Mouse (Mus musculus) limb, embryonic 15.5 days (tissue): ENCODE data around the gene Tead3. TPM values are rescaled to one million over a fixed set of nuclear protein-coding genes. Genes with fewer than 3 reads are reported as not detected.

Experiments used
- ATAC-seq: fragments of 200-750 bp; cut with Nextera tagmentation; 2 replicates; pipeline ENCODE4 v1.8.0; 2017; ENCODE audit warnings: low read depth, moderate TSS enrichment; ENCODE audit not compliant: insufficient number of reproducible peaks, low FRiP score, low TSS enrichment
- H3K27ac ChIP-seq: fragments of 300-500 bp; sonication (generic); 2 replicates; pipeline ENCODE4 v1.5.1; 2015; ENCODE audit warnings: moderate library complexity, mild to moderate bottlenecking, inconsistent platforms
- H3K27me3 ChIP-seq: fragments of 300-500 bp; sonication (generic); 2 replicates; pipeline ENCODE4 v1.6.1; 2015; ENCODE audit warnings: inconsistent platforms
- H3K36me3 ChIP-seq: fragments of 300-500 bp; sonication (generic); 2 replicates; pipeline ENCODE4 v1.6.1; 2015; ENCODE audit warnings: inconsistent platforms
- H3K4me1 ChIP-seq: fragments of 300-500 bp; sonication (generic); 2 replicates; pipeline ENCODE4 v1.6.1; 2015; ENCODE audit warnings: inconsistent platforms
- H3K4me2 ChIP-seq: fragments of 300-500 bp; sonication (generic); 2 replicates; pipeline ENCODE4 v1.6.1; 2015; ENCODE audit warnings: mild to moderate bottlenecking, inconsistent platforms
- H3K4me3 ChIP-seq: fragments of 300-500 bp; sonication (generic); 2 replicates; pipeline ENCODE4 v1.5.1; 2015; ENCODE audit warnings: mild to moderate bottlenecking, inconsistent platforms
- H3K9ac ChIP-seq: fragments of 300-500 bp; sonication (generic); 2 replicates; pipeline ENCODE4 v1.6.1; 2015; ENCODE audit warnings: inconsistent platforms
- H3K9me3 ChIP-seq: fragments of 300-500 bp; sonication (generic); 2 replicates; pipeline ENCODE4 v1.6.1; 2016; ENCODE audit warnings: inconsistent platforms
- WGBS: fragments of 180-500 bp; shearing (Covaris S2); methylation state at CpG from one replicate; pipeline ENCODE4 v1.1.7; 2015; 5-methylcytosine and 5-hydroxymethylcytosine counted together
- polyA plus RNA-seq: library from polyadenylated mRNA; unstranded; fragments of >200 nt; fragmentation: Nextera tagmentation; extraction: Ambion mirVana; gene quantifications from 2 replicates; pipeline ENCODE4 v1.2.1, GENCODE M21; 2015

Gene Tead3
- polyA plus RNA-seq, 1 experiment from 2014 or later = 16.2 TPM

DNA sequence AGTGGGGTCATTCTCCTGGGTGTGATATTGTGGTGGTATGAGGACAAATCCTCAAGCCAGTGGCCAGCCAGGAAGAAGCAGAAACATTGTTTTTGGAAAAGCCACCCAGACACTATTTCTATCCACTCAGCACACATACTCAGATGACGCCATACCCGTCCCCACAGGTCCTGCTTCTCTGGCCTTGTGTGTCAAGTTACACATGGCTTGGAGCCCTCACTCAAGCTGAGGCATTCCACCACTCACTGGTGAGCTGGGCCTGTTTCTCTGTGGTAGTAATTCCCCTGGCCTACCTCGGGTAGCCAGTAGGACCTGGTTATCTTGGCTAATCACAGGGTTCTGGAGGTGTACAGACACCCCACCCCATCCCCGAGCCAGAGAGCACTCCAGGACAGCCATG is 56.9 kb downstream of the Tead3 start:
- WGBS = 30% methylated on average over 4 of the region's 4 CpGs
- Histone ChIP-seq H3K4me2 (no peak overlapping the region), H3K4me3 (no peak overlapping the region), H3K4me1 (peaks cover 19% of the 10 kb centered on the region), H3K9ac (no peak overlapping the region), H3K27me3 (no peaks in the 10 kb centered on the region), H3K9me3 (no peaks in the 10 kb centered on the region), H3K27ac (peak overlapping the region; percentile 52), H3K36me3 (peaks cover 34% of the 10 kb centered on the region)
- ATAC-seq = no peak

DNA sequence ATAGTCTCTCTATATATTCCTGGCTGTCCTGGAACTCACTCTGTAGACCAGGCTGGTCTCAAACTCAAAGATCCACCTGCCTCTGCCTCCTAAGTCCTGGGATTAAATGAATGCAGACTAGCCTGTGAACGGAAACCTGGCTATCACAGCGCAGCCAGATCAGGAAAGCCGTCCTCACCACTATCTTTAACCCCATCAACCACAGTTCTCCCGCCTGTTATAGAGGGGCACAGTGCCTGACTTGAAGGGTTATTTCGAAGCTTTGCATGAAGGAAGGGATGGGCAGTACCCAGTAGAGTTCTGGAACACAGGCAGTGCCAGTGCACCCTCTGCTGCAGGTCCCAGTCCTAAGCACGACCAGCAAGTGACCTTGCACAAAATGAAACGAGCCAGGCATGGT is 59.3 kb downstream of the Tead3 start:
- no peak overlapping the region for H3K9ac ChIP-seq
- H3K27me3 ChIP-seq = no peaks in the 10 kb centered on the region
- no peak overlapping the region for H3K4me2 ChIP-seq
- 80% methylated on average over 7 of the region's 7 CpGs for WGBS
- no peak for ATAC-seq
- H3K9me3 ChIP-seq = no peaks in the 10 kb centered on the region
- peaks cover 28% of the 10 kb centered on the region for H3K4me1 ChIP-seq
- H3K27ac ChIP-seq = no peak overlapping the region
- no peak overlapping the region for H3K4me3 ChIP-seq
- H3K36me3 ChIP-seq = peaks cover 17% of the 10 kb centered on the region

DNA sequence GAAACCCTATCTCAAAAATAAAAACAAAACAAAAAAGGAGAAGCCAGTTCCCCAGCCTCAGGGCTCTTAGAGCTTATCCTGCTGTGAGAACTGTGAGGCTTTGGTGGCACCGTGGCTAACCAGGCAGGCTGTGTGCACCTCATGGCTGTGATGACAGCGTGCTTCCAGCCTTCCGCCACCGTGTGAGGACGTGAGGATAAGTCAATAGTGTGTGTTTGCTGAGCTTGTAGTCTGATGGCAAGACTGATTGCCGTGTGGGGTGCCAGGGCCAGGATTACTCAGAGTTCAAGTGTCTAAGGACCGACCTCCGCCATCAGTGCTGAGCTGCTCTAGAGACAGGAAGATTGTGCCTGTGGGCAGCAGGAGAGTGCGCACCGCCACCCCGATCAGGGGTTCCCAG is 59.9 kb downstream of the Tead3 start:
- H3K4me3 ChIP-seq = no peak overlapping the region
- WGBS = 82% methylated on average over 11 of the region's 11 CpGs
- peaks cover 15% of the 10 kb centered on the region for H3K36me3 ChIP-seq
- H3K4me1 ChIP-seq = peaks cover 35% of the 10 kb centered on the region
- no peak overlapping the region for H3K27ac ChIP-seq
- ATAC-seq = no peak
- no peak overlapping the region for H3K9ac ChIP-seq
- H3K9me3 ChIP-seq = no peaks in the 10 kb centered on the region
- H3K27me3 ChIP-seq = no peaks in the 10 kb centered on the region
- no peak overlapping the region for H3K4me2 ChIP-seq

DNA sequence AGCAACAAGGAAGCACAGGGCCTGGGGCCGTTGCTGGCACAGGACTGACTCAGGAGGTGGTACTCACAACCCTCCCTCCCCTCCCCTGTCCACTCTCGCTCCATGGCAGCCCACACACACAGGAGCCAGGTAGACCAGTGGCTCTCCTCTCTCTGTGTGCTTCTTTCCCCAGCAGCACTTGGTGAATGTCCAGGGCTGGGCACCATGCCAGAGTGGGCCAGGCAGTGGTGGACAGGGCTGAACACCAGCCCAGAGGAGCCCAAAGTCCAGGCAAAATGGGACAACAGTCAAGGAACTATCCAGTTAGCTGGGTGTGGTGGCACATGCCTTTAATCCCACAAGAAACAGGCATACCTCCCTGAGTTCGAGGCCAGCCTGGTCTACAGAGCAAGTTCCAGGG is 60.4 kb downstream of the Tead3 start:
- H3K9ac ChIP-seq = no peak overlapping the region
- H3K27ac ChIP-seq = no peak overlapping the region
- no peak for ATAC-seq
- peaks cover 15% of the 10 kb centered on the region for H3K36me3 ChIP-seq
- no peaks in the 10 kb centered on the region for H3K27me3 ChIP-seq
- H3K9me3 ChIP-seq = no peaks in the 10 kb centered on the region
- whole genome bisulfite sequencing = 65% methylated on average over 3 of the region's 3 CpGs
- H3K4me3 ChIP-seq = no peak overlapping the region
- no peak overlapping the region for H3K4me2 ChIP-seq
- peaks cover 38% of the 10 kb centered on the region for H3K4me1 ChIP-seq

DNA sequence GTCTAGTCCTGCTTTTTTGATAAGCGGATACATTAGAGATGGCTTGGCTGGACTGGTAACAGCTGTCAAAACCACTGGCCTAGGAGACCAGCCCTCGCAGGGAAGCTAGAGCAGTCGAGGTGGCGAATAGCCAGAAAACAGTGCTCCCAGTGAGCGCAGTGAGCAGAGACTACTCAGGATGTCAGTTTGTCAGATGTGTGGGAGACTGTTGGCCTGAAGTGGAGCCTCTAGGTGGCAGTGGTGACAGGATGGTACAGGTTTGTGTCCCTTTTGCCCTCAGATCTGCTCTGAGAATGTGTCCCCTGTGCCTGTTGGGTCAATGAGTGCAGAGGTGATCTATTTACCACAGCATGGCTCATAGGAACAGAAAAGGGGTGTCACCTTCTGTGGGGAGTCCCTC is 62.6 kb downstream of the Tead3 start:
- Histone ChIP-seq H3K9me3 (no peaks in the 10 kb centered on the region), H3K27me3 (no peaks in the 10 kb centered on the region), H3K4me2 (no peak overlapping the region), H3K4me1 (peaks cover 28% of the 10 kb centered on the region), H3K4me3 (no peak overlapping the region), H3K36me3 (peaks cover 10% of the 10 kb centered on the region; the same call in 1 of the 2 replicates), H3K27ac (no peak overlapping the region), H3K9ac (no peak overlapping the region)
- ATAC-seq = no peak
- 68% methylated on average over 5 of the region's 5 CpGs for whole genome bisulfite sequencing

DNA sequence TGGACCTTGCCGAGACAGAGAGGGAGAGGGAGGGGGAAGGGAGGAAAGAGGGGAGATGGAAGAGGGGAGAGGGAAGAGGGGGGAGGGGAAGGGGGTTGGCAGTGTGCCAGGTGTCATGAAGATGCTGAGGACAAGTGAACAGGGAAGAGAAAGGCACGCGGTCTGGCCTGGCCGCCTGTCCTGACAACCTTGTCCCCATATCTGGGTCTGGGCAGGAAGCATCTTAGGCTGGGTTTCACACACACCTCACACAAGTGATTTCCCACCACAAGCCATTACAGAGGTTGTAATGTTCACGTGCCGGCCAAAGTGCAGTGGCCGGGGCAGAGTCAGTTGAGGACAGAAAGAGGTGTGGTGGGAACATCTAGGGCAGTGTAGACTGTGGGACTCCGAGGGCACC is 63.0 kb downstream of the Tead3 start:
- H3K4me1 ChIP-seq = peaks cover 32% of the 10 kb centered on the region
- 70% methylated on average over 8 of the region's 8 CpGs for WGBS
- no peak overlapping the region for H3K4me2 ChIP-seq
- no peaks in the 10 kb centered on the region for H3K9me3 ChIP-seq
- H3K9ac ChIP-seq = no peak overlapping the region
- H3K27me3 ChIP-seq = no peaks in the 10 kb centered on the region
- H3K4me3 ChIP-seq = no peak overlapping the region
- ATAC-seq = no peak
- no peak overlapping the region for H3K27ac ChIP-seq
- H3K36me3 ChIP-seq = peaks cover 10% of the 10 kb centered on the region; the same call in 1 of the 2 replicates

DNA sequence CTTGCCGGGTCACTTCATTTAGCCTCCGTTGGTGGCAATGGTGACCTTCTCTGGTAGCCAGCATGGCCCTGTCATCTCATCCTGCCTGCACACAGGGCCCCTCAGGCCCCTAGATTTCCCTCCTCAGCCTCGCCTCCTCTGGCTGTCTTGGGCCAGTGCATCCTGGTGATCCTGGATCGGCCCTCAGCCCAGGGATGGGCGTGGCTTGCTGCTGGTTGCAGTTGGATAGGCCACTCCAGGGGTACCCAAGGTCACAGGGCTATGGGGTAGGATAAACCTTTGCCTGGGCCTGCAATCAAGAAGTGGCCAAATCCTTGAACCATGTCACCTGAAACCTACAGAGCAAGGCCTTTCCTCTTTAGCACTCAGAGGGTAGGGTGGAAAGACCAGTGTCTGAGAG is 63.7 kb downstream of the Tead3 start:
- no peak overlapping the region for H3K27ac ChIP-seq
- H3K36me3 ChIP-seq = peaks cover 5% of the 10 kb centered on the region; the same call in 1 of the 2 replicates
- no peak overlapping the region for H3K4me3 ChIP-seq
- H3K27me3 ChIP-seq = no peaks in the 10 kb centered on the region
- WGBS = 61% methylated on average over 5 of the region's 5 CpGs
- ATAC-seq = no peak
- no peak overlapping the region for H3K9ac ChIP-seq
- no peaks in the 10 kb centered on the region for H3K9me3 ChIP-seq
- H3K4me1 ChIP-seq = peaks cover 34% of the 10 kb centered on the region
- no peak overlapping the region for H3K4me2 ChIP-seq

DNA sequence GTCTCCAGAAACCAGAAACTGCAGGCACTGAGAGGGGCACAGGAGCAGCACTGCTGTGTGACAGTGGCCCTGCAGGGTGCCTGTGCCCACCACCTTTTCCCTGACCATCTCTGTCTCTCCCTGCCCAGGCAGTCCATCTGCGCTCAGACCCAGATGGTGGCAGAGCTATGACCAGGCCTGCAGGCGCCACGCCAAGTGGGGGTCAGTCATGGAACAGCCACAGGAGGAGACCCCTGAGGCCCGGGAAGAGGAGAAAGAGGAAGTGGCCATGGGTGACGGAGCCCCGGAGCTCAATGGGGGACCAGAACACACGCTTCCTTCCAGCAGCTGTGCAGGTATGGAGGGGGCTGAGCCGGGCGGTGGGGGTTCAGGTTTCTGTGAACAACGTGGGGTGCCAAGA is 64.5 kb downstream of the Tead3 start:
- Histone ChIP-seq H3K4me2 (no peak overlapping the region), H3K9ac (no peak overlapping the region), H3K4me1 (peaks cover 38% of the 10 kb centered on the region), H3K4me3 (no peak overlapping the region), H3K27ac (no peak overlapping the region), H3K27me3 (no peaks in the 10 kb centered on the region), H3K9me3 (no peaks in the 10 kb centered on the region), H3K36me3 (peaks cover 2% of the 10 kb centered on the region; the same call in 1 of the 2 replicates)
- no peak for ATAC-seq
- WGBS = 67% methylated on average over 10 of the region's 10 CpGs

DNA sequence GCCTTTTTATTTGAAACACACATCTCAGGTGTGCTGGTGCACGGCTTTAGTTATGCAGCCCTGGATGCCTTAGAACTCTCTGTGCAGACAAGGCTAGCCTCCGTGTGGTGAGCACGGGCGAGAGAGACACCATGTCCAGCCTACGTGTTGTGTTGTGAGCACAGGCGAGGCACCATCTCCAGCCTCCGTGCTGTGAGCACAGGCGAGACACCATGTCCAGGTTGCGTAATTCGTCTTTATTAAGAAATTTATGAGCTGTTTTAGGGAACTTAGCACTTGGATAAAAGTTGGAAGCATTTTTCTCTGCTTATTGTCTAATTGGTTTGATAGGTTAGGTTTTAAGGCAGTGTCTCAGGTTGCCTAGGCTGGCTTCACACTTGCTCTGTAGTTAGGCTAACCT is 67.4 kb downstream of the Tead3 start:
- no peaks in the 10 kb centered on the region for H3K27me3 ChIP-seq
- H3K9me3 ChIP-seq = no peaks in the 10 kb centered on the region
- H3K27ac ChIP-seq = no peak overlapping the region
- no peaks in the 10 kb centered on the region for H3K36me3 ChIP-seq
- no peak for ATAC-seq
- H3K4me3 ChIP-seq = no peak overlapping the region
- WGBS = 50% methylated on average over 10 of the region's 10 CpGs
- H3K9ac ChIP-seq = no peak overlapping the region
- no peak overlapping the region for H3K4me2 ChIP-seq
- H3K4me1 ChIP-seq = peaks cover 65% of the 10 kb centered on the region

DNA sequence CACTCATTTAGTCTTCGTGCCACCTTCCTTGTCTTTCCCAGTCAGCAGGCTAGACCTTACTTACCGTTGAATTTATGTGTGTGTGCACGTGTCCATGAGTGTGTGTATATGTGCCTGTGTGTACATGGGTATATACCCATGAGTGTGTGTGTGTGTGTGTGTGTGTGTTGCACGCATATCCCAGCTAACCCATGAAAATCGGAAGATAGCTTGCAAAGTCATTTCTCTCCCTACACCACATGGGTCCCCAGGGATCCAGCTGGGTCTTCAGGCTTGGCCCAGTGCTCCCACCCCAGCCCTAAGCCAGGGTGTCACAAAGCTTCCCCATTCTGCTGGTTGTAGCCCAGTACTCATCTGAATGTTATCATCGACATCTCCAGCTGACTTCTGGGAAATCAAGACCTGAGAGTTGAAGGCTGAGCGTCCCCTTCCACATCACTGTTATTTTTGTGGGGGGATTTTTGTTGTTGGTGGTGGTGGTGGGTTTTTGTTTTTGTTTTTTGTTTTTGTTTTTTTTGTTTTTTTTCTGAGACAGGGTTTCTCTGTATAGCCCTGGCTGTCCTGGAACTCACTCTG is 68.7 kb downstream of the Tead3 start:
- no peaks in the 10 kb centered on the region for H3K9me3 ChIP-seq

More for the DNA sequence above, 68.7 kb downstream of the Tead3 start:
- Histone ChIP-seq H3K4me3 (no peak overlapping the region), H3K9ac (no peak overlapping the region), H3K36me3 (no peaks in the 10 kb centered on the region), H3K27me3 (no peaks in the 10 kb centered on the region), H3K27ac (no peak overlapping the region), H3K4me2 (no peak overlapping the region), H3K4me1 (peaks cover 67% of the 10 kb centered on the region)
- no peak for ATAC-seq
- WGBS = 91% methylated on average over 7 of the region's 7 CpGs

Other genes with a start within 250 kb of the Tead3 start
- 4.2 and 6.9 TPM in 2 replicates for gene Scube3, start 208.7 kb downstream of the Tead3 start, polyA plus RNA-seq
- gene Zfp523, start 173.7 kb downstream of the Tead3 start, polyA plus RNA-seq = 30.9 and 33.6 TPM in 2 replicates
- 19.2 and 20.5 TPM in 2 replicates for gene Def6, start 143.0 kb downstream of the Tead3 start, polyA plus RNA-seq
- 3.4 and 3.6 TPM in 2 replicates for gene Ppard, start 118.1 kb downstream of the Tead3 start, polyA plus RNA-seq
- gene Fance, start 37.3 kb downstream of the Tead3 start, polyA plus RNA-seq = 30.6 and 33.9 TPM in 2 replicates
- 509 and 665 TPM in 2 replicates for gene Rpl10a, start 22.3 kb downstream of the Tead3 start, polyA plus RNA-seq
- 5.4 and 6.2 TPM in 2 replicates for gene Tulp1, start 14.4 kb upstream of the Tead3 start, polyA plus RNA-seq
- gene Fkbp5, start 166.7 kb upstream of the Tead3 start, polyA plus RNA-seq = 29.8 and 42.1 TPM in 2 replicates
- gene Armc12, start 180.0 kb upstream of the Tead3 start, polyA plus RNA-seq = not detected in 2 replicates
- gene Clpsl2, start 198.6 kb upstream of the Tead3 start, polyA plus RNA-seq = not detected in 2 replicates
- gene Clps, start 209.9 kb upstream of the Tead3 start, polyA plus RNA-seq = 0.47 and 1.8 TPM in 2 replicates
- 0.40 and 0.60 TPM in 2 replicates for gene Lhfpl5, start 224.8 kb upstream of the Tead3 start, polyA plus RNA-seq